Mouse (Mus musculus): ENCODE measurements around the gene Gm10912. TPM values are rescaled to one million over a fixed set of nuclear protein-coding genes. Genes with fewer than 3 reads are reported as not detected.
"Not testable (repeated sequence)": the region's sequence is repeated elsewhere in the genome, so short reads cannot be mapped to it uniquely, and the experiment has no call there.

Gene Gm10912
- total RNA-seq, 1 experiment = not detected

- no peak overlapping the region for H3K27ac ChIP-seq (ENCODE audit: insufficient read depth, low read depth, low read length, poor library complexity, severe bottlenecking)
- in situ Hi-C loops (cut with MboI; ENCODE audit: low sequenced_read_pairs in 2 of 2, unreplicated experiment in 2 of 2) = no loop called here
- no peaks in the 10 kb centered on the region for H3K9me3 ChIP-seq (ENCODE audit: control insufficient read depth, insufficient read depth, low read depth, low read length)
- no peak overlapping the region for H3K4me3 ChIP-seq (ENCODE audit: insufficient read depth in 1 of 2, low read depth in 1 of 2, low read length in 2 of 2, poor library complexity in 1 of 2, severe bottlenecking in 1 of 2)
- no peak overlapping the region for H3K9ac ChIP-seq (ENCODE audit: insufficient read depth, low read depth, low read length, poor library complexity, severe bottlenecking)
- DNase-seq (ENCODE audit: low read depth, low spot score) = no peak
- no peaks in the 10 kb centered on the region for H3K36me3 ChIP-seq (ENCODE audit: control insufficient read depth, insufficient read depth, low read length, poor library complexity, severe bottlenecking)
- no peaks in the 10 kb centered on the region for H3K4me1 ChIP-seq (ENCODE audit: control insufficient read depth in 2 of 2, insufficient read depth in 2 of 2, low read length in 2 of 2, poor library complexity in 1 of 2)
- TF ChIP-seq HCFC1 (IDR thresholded peaks at IDR 0.05; ENCODE audit: borderline replicate concordance, insufficient read depth, low read length) (no peak), ZNF384 (IDR thresholded peaks at IDR 0.05; ENCODE audit: low read depth, low read length) (no peak), CHD2 (IDR thresholded peaks at IDR 0.05; ENCODE audit: low read depth, low read length) (no peak)
Observed at GRCm38 (mm10) chr2:104064152-104064551, 1.5 kb upstream of the Gm10912 start.

- in situ Hi-C loops (cut with MboI; ENCODE audit: low sequenced_read_pairs in 2 of 2, unreplicated experiment in 2 of 2); H3K9ac ChIP-seq (ENCODE audit: insufficient read depth, low read depth, low read length, poor library complexity, severe bottlenecking); H3K4me1 ChIP-seq (ENCODE audit: control insufficient read depth in 2 of 2, insufficient read depth in 2 of 2, low read length in 2 of 2, poor library complexity in 1 of 2); H3K4me3 ChIP-seq (ENCODE audit: insufficient read depth in 1 of 2, low read depth in 1 of 2, low read length in 2 of 2, poor library complexity in 1 of 2, severe bottlenecking in 1 of 2); H3K27ac ChIP-seq (ENCODE audit: insufficient read depth, low read depth, low read length, poor library complexity, severe bottlenecking); H3K9me3 ChIP-seq (ENCODE audit: control insufficient read depth, insufficient read depth, low read depth, low read length); DNase-seq (ENCODE audit: low read depth, low spot score); H3K36me3 ChIP-seq (ENCODE audit: control insufficient read depth, insufficient read depth, low read length, poor library complexity, severe bottlenecking): not testable (repeated sequence)
Observed at GRCm38 (mm10) chr2:104068450-104068849, 2.8 kb downstream of the Gm10912 start, which contains the start of gene Gm10799. Gm10799 (minus strand) TSS chr2:104068550.

- DNase-seq (ENCODE audit: low read depth, low spot score) = peak; percentile 44
- no peak for TF ChIP-seq HCFC1 (IDR thresholded peaks at IDR 0.05; ENCODE audit: borderline replicate concordance, insufficient read depth, low read length)
- no peak for TF ChIP-seq CHD2 (IDR thresholded peaks at IDR 0.05; ENCODE audit: low read depth, low read length)
- no peak for TF ChIP-seq ZC3H11A (IDR thresholded peaks at IDR 0.05; ENCODE audit: borderline replicate concordance, low read depth, low read length)
- no peak for TF ChIP-seq MAFK (IDR thresholded peaks at IDR 0.05; ENCODE audit: insufficient read depth, low read depth, low read length)
- TF ChIP-seq ZNF384 (IDR thresholded peaks at IDR 0.05; ENCODE audit: low read depth, low read length) = no peak
- peaks cover 5% of the 10 kb centered on the region in 2 experiments; a peak in 3 of 4 replicates for H3K4me1 ChIP-seq (ENCODE audit: control insufficient read depth in 2 of 2, insufficient read depth in 2 of 2, low read length in 2 of 2, poor library complexity in 1 of 2)
- no peaks in the 10 kb centered on the region for H3K36me3 ChIP-seq (ENCODE audit: control insufficient read depth, insufficient read depth, low read length, poor library complexity, severe bottlenecking)
- no peaks in the 10 kb centered on the region for H3K9me3 ChIP-seq (ENCODE audit: control insufficient read depth, insufficient read depth, low read depth, low read length)
- in situ Hi-C loops (cut with MboI; ENCODE audit: low sequenced_read_pairs in 2 of 2, unreplicated experiment in 2 of 2) = no loop called here
- peak within 1 kb of the TSS; percentile 34 to 72 for H3K4me3 ChIP-seq (ENCODE audit: insufficient read depth in 1 of 2, low read depth in 1 of 2, low read length in 2 of 2, poor library complexity in 1 of 2, severe bottlenecking in 1 of 2)
- H3K9ac ChIP-seq (ENCODE audit: insufficient read depth, low read depth, low read length, poor library complexity, severe bottlenecking) = peak within 1 kb of the TSS; percentile 59; the same call in 1 of the 2 replicates
- peak within 1 kb of the TSS; percentile 14; the same call in 1 of the 2 replicates for H3K27ac ChIP-seq (ENCODE audit: insufficient read depth, low read depth, low read length, poor library complexity, severe bottlenecking)
Observed at GRCm38 (mm10) chr2:104069704-104070185, 4.1 kb downstream of the Gm10912 start, which contains the start of gene Cd59b. Cd59b (plus strand) TSS chr2:104069849.

GRCm38 (mm10) chr2:104078285-104078684, 12.7 kb downstream of the Gm10912 start:
- H3K27ac ChIP-seq (ENCODE audit: insufficient read depth, low read depth, low read length, poor library complexity, severe bottlenecking); H3K4me1 ChIP-seq (ENCODE audit: control insufficient read depth in 2 of 2, insufficient read depth in 2 of 2, low read length in 2 of 2, poor library complexity in 1 of 2); DNase-seq (ENCODE audit: low read depth, low spot score); H3K4me3 ChIP-seq (ENCODE audit: insufficient read depth in 1 of 2, low read depth in 1 of 2, low read length in 2 of 2, poor library complexity in 1 of 2, severe bottlenecking in 1 of 2); H3K9me3 ChIP-seq (ENCODE audit: control insufficient read depth, insufficient read depth, low read depth, low read length); H3K36me3 ChIP-seq (ENCODE audit: control insufficient read depth, insufficient read depth, low read length, poor library complexity, severe bottlenecking); H3K9ac ChIP-seq (ENCODE audit: insufficient read depth, low read depth, low read length, poor library complexity, severe bottlenecking); in situ Hi-C loops (cut with MboI; ENCODE audit: low sequenced_read_pairs in 2 of 2, unreplicated experiment in 2 of 2): not testable (repeated sequence)

- H3K9ac ChIP-seq (ENCODE audit: insufficient read depth, low read depth, low read length, poor library complexity, severe bottlenecking); in situ Hi-C loops (cut with MboI; ENCODE audit: low sequenced_read_pairs in 2 of 2, unreplicated experiment in 2 of 2); H3K4me3 ChIP-seq (ENCODE audit: insufficient read depth in 1 of 2, low read depth in 1 of 2, low read length in 2 of 2, poor library complexity in 1 of 2, severe bottlenecking in 1 of 2); H3K4me1 ChIP-seq (ENCODE audit: control insufficient read depth in 2 of 2, insufficient read depth in 2 of 2, low read length in 2 of 2, poor library complexity in 1 of 2); H3K9me3 ChIP-seq (ENCODE audit: control insufficient read depth, insufficient read depth, low read depth, low read length); H3K36me3 ChIP-seq (ENCODE audit: control insufficient read depth, insufficient read depth, low read length, poor library complexity, severe bottlenecking); H3K27ac ChIP-seq (ENCODE audit: insufficient read depth, low read depth, low read length, poor library complexity, severe bottlenecking); DNase-seq (ENCODE audit: low read depth, low spot score): not testable (repeated sequence)
Observed at GRCm38 (mm10) chr2:104081436-104082050, 15.9 kb downstream of the Gm10912 start.

Measured in ES-E14 (cell line).